Mouse (Mus musculus) kidney, embryonic 16.5 days (tissue): ENCODE measurements at regions not wholly inside any gene's neighbourhood (a gene's known extent, or its start where the extent isn't known, plus 50 kb on each side); places are given as distances from the start of the nearest gene placed in this dataset.

Source experiments
- ATAC-seq: fragments of 200-750 bp; cut with Nextera tagmentation; 2 replicates; pipeline ENCODE4 v1.8.0; 2017; ENCODE audit warnings: moderate TSS enrichment; ENCODE audit not compliant: low FRiP score, low TSS enrichment
- H3K27ac ChIP-seq: fragments of 300-500 bp; sonication (generic); 2 replicates; pipeline ENCODE4 v1.5.1; 2014; ENCODE audit warnings: low read length
- H3K27me3 ChIP-seq: fragments of 300-500 bp; sonication (generic); 2 replicates; pipeline ENCODE4 v1.6.1; 2014; ENCODE audit warnings: low read length, control low read depth, mixed read lengths; ENCODE audit not compliant: insufficient read depth
- H3K36me3 ChIP-seq: fragments of 300-500 bp; sonication (generic); 2 replicates; pipeline ENCODE4 v1.6.1; 2014; ENCODE audit warnings: low read length, control low read depth, mixed read lengths; ENCODE audit not compliant: insufficient read depth
- H3K4me1 ChIP-seq: fragments of 300-500 bp; sonication (generic); 2 replicates; pipeline ENCODE4 v1.6.1; 2014; ENCODE audit warnings: low read length, control low read depth, mixed read lengths; ENCODE audit not compliant: insufficient read depth
- H3K4me2 ChIP-seq: fragments of 300-500 bp; sonication (generic); replicated peaks from 2 replicates; pipeline ENCODE4 v1.6.1; 2014; ENCODE audit warnings: low read depth, low read length
- H3K4me3 ChIP-seq: fragments of 300-500 bp; sonication (generic); 2 replicates; pipeline ENCODE4 v1.5.1; 2014; ENCODE audit warnings: mild to moderate bottlenecking, low read length
- H3K9ac ChIP-seq: fragments of 300-500 bp; sonication (generic); replicated peaks from 2 replicates; pipeline ENCODE4 v1.6.1; 2014; ENCODE audit warnings: low read length
- H3K9me3 ChIP-seq: fragments of 300-500 bp; sonication (generic); 2 replicates; pipeline ENCODE4 v1.6.1; 2016; ENCODE audit warnings: low read length, control low read depth
- WGBS: fragments of 180-500 bp; shearing (Covaris S2); extraction: QIAGEN DNeasy Blood & Tissue Kit; methylation state at CpG from one replicate; pipeline ENCODE4 v1.1.7; 2014; 5-methylcytosine and 5-hydroxymethylcytosine counted together

DNA sequence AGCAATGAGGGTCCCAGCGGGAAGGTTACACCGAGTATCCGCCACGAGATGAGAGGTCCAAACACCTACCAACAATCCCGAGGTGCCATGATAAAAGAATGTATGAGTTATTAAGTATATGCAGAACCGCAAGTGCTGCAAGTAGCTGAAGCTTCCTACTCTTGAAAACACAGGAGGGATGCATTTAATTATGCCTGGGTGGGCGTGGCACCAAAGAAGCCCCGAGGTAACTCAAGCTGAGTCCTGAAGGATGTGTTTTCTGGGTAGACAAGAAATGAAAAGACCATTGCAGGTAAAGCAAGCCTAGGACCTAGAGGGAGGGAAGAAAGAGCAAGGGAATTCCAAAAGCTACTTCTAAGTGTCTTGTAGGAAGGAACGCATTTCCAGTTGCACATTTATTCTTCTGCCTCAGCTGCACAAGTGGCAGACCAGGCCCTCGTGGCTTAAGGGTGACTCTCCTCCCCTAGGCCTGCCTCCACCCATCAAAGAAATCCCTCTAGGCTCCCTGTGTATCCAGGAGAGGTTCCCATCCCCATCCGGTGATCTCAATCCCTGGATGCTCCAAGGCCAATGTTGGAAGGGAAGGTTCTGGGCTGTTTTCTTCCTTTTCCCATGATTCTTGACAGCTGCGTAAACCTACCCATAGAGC is 104.2 kb upstream of the Mgme1 start:
- 30% methylated on average over 12 of the region's 12 CpGs for WGBS
- ATAC-seq, result no peak
- no peaks in the 10 kb centered on the region for H3K36me3 ChIP-seq
- no peaks in the 10 kb centered on the region for H3K9me3 ChIP-seq
- H3K27ac ChIP-seq, result peak overlapping the region; percentile 96
- H3K4me2 ChIP-seq, result peak overlapping the region; percentile 83
- H3K9ac ChIP-seq, result peak overlapping the region; percentile 86
- peak overlapping the region; percentile 75 for H3K4me3 ChIP-seq
- no peaks in the 10 kb centered on the region for H3K27me3 ChIP-seq
- H3K4me1 ChIP-seq, result peaks cover 58% of the 10 kb centered on the region

DNA sequence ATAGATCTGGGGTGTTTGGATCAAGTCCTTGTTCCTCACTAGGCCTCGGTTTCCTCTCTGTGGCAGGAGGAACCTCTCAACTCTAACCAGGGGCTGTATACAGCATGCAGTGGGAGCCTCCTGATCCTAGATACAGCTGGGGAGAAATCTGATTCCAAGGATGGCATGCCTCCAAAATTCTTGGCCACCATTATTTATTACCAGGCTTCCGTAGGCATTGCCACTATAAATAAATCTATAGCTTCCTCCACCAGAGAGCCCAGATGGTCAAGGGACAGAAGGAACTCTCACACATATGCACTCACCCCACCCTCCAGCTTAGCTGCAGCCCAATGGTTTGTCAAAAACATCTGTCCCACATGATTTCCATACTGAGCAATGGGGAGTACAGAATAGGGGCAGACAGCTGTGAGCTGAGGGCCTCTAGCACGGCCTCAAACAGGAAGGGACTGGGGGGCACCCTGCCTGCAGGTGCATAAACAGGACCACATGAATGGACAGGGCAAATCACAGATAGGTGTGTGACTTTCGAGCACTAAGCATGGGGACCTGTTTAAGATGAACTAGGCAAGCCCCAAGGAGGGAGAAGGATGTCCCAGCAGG is 100.8 kb upstream of the Mgme1 start:
- ATAC-seq, result peak; percentile 17
- Histone ChIP-seq H3K4me1 (peaks cover 33% of the 10 kb centered on the region), H3K36me3 (no peaks in the 10 kb centered on the region), H3K4me3 (no peak overlapping the region), H3K27ac (peak overlapping the region; percentile 53), H3K9ac (no peak overlapping the region), H3K27me3 (no peaks in the 10 kb centered on the region), H3K4me2 (no peak overlapping the region), H3K9me3 (no peaks in the 10 kb centered on the region)
- 24% methylated on average over 4 of the region's 4 CpGs for WGBS

DNA sequence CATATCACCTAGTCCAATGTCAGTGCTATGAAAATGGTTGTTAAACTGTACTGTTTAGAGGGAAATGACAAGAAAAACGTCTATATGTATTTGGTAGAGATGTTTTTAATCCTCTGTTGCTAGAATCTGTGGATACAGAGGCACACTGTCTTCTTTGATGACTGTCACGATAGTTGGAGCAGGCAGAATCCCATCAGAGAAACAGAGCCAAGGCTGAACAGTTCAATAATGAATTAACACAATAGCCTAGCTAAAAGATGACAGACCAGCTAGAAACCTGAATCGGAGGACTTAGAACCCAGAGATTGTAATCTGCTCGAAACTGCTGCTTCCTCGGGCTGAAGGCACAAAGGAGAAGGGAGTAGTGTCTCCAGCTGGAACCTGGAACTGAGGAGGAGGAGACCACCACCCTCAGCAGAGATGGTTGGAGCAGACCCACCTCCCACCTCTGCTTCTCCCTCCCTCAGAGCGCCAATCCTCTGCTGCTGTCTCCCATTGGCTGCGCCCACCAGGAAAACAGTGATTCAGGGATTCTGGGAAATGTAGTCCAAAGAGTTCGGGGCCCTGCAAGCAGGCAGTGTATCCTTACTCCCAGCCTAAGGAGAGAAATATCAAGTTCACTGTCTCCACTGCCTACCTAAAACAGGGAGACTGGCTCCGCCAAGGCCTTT is 98.2 kb upstream of the Mgme1 start:
- Histone ChIP-seq H3K4me3 (peak overlapping the region; percentile 46), H3K27me3 (no peaks in the 10 kb centered on the region), H3K36me3 (no peaks in the 10 kb centered on the region), H3K4me1 (peaks cover 21% of the 10 kb centered on the region), H3K9me3 (no peaks in the 10 kb centered on the region), H3K27ac (no peak overlapping the region), H3K9ac (peak overlapping the region; percentile 61), H3K4me2 (peak overlapping the region; percentile 60)
- peak; percentile 89 for ATAC-seq
- 13% methylated on average over 9 of the region's 9 CpGs for WGBS

DNA sequence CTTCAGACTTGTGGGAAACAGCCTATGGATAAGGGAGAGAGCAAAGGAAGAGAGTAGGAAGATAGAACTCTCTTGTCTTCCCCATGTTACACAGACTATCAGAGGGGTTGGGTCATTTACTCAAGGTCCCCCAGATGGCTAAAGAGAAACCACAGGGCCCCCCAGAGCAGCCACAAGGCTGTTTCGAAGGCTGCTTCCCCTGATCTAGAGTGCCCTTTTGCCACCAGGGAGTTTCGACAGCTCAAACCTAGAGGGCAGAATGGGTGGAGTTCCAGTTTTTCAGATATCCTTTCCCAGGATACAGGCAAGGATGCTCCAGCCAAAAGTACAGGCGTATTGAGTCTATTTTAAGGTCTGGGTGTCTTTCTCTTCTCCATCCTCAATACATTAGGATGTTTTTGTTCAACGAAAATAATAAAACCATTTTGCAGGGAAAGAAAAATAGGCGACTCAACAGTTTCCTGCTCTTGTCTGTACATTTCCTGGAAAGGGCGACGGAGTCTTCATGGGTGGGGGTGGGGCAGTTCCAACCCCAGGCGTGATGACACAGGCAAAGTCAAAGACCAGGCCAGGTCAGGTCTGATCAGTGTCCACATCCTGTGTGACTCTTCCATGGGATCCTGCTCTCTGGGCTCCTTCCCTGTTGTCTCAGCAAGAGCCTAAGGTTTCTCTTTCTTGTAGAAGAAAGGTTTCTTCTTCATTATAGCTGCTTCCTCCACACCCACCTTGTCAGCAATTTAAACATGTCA is 96.9 kb upstream of the Mgme1 start:
- Histone ChIP-seq H3K27me3 (no peaks in the 10 kb centered on the region), H3K4me3 (no peak overlapping the region), H3K9ac (no peak overlapping the region), H3K4me2 (no peak overlapping the region), H3K36me3 (no peaks in the 10 kb centered on the region), H3K4me1 (peaks cover 21% of the 10 kb centered on the region), H3K9me3 (no peaks in the 10 kb centered on the region), H3K27ac (0 out of 2 replicates have a peak overlapping the region, but pooled peaks have one; percentile 4)
- no peak for ATAC-seq
- WGBS, result 82% methylated on average over 8 of the region's 8 CpGs

DNA sequence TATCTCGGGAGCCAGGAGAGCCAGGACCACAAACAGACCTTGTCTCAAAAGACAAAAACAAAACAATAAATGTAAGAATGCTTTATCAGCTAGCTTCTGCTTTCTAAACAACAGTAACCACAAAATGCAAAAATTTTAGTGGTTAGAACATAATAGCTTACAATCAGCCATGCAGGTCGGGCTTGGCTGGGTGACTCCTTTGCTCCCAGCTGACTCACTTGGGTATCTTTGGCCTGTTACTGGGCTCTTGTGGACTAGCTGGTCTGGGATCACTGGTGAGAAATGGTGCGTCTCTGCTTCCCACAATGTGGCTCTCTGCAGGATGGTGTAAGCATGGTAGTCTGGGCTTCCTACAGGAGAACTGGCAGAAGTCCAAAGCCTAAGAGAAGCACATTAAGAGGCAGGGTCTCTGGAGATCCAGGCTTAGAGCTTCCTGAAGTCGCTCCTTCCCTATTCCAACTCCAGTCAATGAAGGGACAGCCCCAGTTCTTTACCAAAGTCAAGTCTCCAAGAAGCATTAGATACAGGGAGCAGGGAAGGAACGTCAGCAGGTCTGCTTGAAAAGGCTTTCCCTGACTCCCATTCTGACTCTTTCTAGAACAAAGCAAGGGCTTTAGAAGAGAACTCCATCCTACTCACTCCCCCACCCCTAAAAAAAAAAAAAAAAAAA is 96.0 kb upstream of the Mgme1 start:
- H3K9ac ChIP-seq, result no peak overlapping the region
- H3K27me3 ChIP-seq, result no peaks in the 10 kb centered on the region
- H3K4me1 ChIP-seq, result peaks cover 17% of the 10 kb centered on the region
- 84% methylated on average over 5 of the region's 5 CpGs for WGBS
- no peak overlapping the region for H3K4me3 ChIP-seq
- H3K4me2 ChIP-seq, result no peak overlapping the region
- H3K36me3 ChIP-seq, result no peaks in the 10 kb centered on the region
- no peak overlapping the region for H3K27ac ChIP-seq
- no peak for ATAC-seq
- H3K9me3 ChIP-seq, result no peaks in the 10 kb centered on the region

DNA sequence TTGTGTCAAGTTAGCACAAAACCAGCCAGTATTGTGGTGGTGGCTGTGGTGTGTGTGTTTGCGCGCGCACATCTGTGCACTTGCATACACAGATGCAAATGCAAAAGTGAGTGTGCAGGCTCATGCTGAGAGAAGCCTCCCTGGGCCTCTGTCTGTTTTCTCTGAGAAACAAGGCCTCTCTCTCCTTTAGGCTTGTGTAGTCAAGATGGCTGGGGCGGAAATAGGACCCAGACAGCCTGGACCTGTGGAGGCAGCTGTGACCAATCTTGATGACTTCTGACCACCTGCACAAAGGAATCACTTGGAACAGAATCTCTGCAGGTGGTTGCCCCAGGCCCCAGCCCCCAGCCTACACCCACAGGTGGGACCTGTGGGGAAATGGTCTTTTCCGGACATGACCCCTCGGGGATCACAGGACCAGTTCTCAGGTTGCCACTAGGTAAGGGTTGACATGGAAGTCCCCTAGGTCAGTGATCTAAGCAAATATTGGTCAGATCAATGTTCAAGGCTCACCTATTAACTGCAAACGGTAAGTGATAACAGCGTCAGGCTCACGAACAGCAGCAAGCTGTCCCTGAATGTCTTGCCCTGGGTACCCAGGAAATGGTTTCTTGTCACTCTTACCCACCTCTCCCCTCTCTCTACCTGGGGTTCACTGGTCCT is 93.8 kb upstream of the Mgme1 start:
- no peak for ATAC-seq
- 0 out of 2 replicates have a peak, but pooled peaks cover 2% of the 10 kb centered on the region for H3K4me1 ChIP-seq
- WGBS, result 83% methylated on average over 9 of the region's 9 CpGs
- no peak overlapping the region for H3K9ac ChIP-seq
- H3K4me3 ChIP-seq, result no peak overlapping the region
- no peak overlapping the region for H3K27ac ChIP-seq
- no peaks in the 10 kb centered on the region for H3K9me3 ChIP-seq
- H3K27me3 ChIP-seq, result no peaks in the 10 kb centered on the region
- no peak overlapping the region for H3K4me2 ChIP-seq
- no peaks in the 10 kb centered on the region for H3K36me3 ChIP-seq

DNA sequence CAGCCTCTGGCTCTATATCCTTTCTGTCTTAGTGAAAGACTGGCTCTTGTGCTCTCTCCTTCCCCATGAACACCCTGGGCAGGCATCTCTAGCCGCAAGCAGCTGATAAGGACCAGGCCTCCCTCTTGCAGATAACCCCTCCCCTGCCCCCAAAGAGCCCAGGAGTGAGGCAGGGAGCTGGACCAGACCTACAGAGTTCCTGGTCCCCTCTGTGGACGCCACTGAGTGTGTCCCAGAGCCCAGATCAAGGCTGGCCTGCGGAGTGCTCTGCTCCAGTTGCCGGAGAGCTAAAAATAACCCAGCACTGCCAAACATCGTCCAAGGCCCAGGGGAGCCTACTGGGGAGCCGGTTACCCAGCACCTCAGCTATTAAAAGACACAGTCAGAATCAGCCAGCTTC is 93.2 kb upstream of the Mgme1 start:
- Histone ChIP-seq H3K4me2 (no peak overlapping the region), H3K27ac (no peak overlapping the region)

DNA sequence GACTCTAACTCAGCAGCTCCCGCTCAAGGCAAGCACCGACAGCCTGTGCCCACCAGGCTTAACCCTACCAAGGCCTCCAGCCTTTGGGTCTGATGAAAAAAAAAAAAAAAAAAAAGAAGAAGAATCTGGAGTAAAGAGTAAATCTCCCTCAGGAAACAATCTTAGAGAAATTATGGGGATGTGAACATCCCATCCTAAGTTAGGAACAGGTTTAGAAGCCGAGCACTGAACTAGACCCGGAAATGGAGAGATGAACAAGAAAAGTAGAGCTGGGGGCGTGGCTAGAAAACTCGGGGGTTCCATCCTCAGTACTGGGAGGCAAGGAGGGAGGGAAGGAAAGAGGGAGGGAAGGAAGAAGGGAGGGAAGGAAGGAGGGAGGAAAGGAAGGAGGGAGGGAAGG is 92.5 kb upstream of the Mgme1 start:
- no peaks in the 10 kb centered on the region for H3K4me1 ChIP-seq
- no peak overlapping the region for H3K4me3 ChIP-seq
- H3K27ac ChIP-seq, result no peak overlapping the region
- H3K4me2 ChIP-seq, result no peak overlapping the region
- ATAC-seq, result no peak
- H3K36me3 ChIP-seq, result no peaks in the 10 kb centered on the region
- H3K9ac ChIP-seq, result no peak overlapping the region
- H3K9me3 ChIP-seq, result no peaks in the 10 kb centered on the region
- H3K27me3 ChIP-seq, result no peaks in the 10 kb centered on the region
- WGBS, result 77% methylated on average over 6 of the region's 6 CpGs

More for the DNA sequence above, 93.2 kb upstream of the Mgme1 start:
- 54% methylated on average over 6 of the region's 6 CpGs for WGBS
- H3K9ac ChIP-seq, result no peak overlapping the region
- 0 out of 2 replicates have a peak, but pooled peaks cover 2% of the 10 kb centered on the region for H3K4me1 ChIP-seq
- no peak overlapping the region for H3K4me3 ChIP-seq
- no peak for ATAC-seq
- no peaks in the 10 kb centered on the region for H3K36me3 ChIP-seq
- H3K27me3 ChIP-seq, result no peaks in the 10 kb centered on the region
- no peaks in the 10 kb centered on the region for H3K9me3 ChIP-seq

DNA sequence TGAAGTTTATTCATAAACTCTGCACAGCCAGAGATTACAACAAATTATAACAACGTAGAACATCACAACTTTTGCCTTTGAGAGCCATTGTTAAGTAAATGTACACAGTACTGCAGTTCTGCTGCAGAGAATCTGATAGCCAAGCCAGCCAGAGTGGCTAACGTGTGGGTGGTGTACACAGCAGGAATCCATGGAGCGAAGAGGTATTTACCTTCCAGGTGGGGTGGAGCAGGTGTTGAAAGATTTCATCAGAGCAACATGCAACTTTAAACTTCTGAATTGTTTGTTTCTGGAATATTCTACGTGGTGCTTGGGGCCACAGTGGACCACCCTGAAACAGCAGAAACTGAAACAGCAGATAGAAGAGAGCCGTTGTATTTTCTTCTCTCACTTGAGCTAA is 88.4 kb upstream of the Mgme1 start:
- Histone ChIP-seq H3K9ac (no peak overlapping the region), H3K36me3 (no peaks in the 10 kb centered on the region), H3K4me2 (no peak overlapping the region), H3K4me3 (no peak overlapping the region), H3K27me3 (no peaks in the 10 kb centered on the region), H3K9me3 (no peaks in the 10 kb centered on the region), H3K4me1 (no peaks in the 10 kb centered on the region), H3K27ac (no peak overlapping the region)
- no peak for ATAC-seq
- 63% methylated on average over 5 of the region's 5 CpGs for WGBS
